Mouse (Mus musculus): ENCODE measurements around the gene Cyp1a2.

Gene Cyp1a2

GRCm38 (mm10) chr9:57671500-57671899, 12.0 kb downstream of the Cyp1a2 start:
- WGBS = 86% methylated on average over 5 of the region's 5 CpGs

- WGBS = 97% methylated on average over 4 of the region's 4 CpGs
Observed at GRCm38 (mm10) chr9:57671037-57671436, 12.5 kb downstream of the Cyp1a2 start.

GRCm38 (mm10) chr9:57669566-57669965, 13.9 kb downstream of the Cyp1a2 start:
- 89% methylated on average over 3 of the region's 3 CpGs for WGBS

GRCm38 (mm10) chr9:57668277-57668676, 15.2 kb downstream of the Cyp1a2 start:
- WGBS = 71% methylated on average over 1 of the region's 1 CpGs

- 73% methylated on average over 11 of the region's 11 CpGs for WGBS
Observed at GRCm38 (mm10) chr9:57667817-57668216, 15.7 kb downstream of the Cyp1a2 start.

- WGBS = 73% methylated on average over 3 of the region's 3 CpGs
Observed at GRCm38 (mm10) chr9:57667136-57667535, 16.4 kb downstream of the Cyp1a2 start.

GRCm38 (mm10) chr9:57666536-57666935, 17.0 kb downstream of the Cyp1a2 start:
- 90% methylated on average over 8 of the region's 8 CpGs for WGBS

- WGBS = 75% methylated on average over 7 of the region's 7 CpGs
Observed at GRCm38 (mm10) chr9:57664616-57665015, 18.9 kb downstream of the Cyp1a2 start.

GRCm38 (mm10) chr9:57661552-57661951, 22.0 kb downstream of the Cyp1a2 start:
- 28% methylated on average over 3 of the region's 3 CpGs for WGBS

GRCm38 (mm10) chr9:57660501-57660900, 23.0 kb downstream of the Cyp1a2 start:
- 86% methylated on average over 6 of the region's 6 CpGs for WGBS

GRCm38 (mm10) chr9:57659774-57660173, 23.7 kb downstream of the Cyp1a2 start:
- WGBS = 21% methylated on average over 4 of the region's 4 CpGs

- WGBS = 82% methylated on average over 4 of the region's 4 CpGs
Observed at GRCm38 (mm10) chr9:57658970-57659369, 24.5 kb downstream of the Cyp1a2 start.

GRCm38 (mm10) chr9:57657843-57658242, 25.7 kb downstream of the Cyp1a2 start:
- 65% methylated on average over 4 of the region's 4 CpGs for WGBS

GRCm38 (mm10) chr9:57656631-57657350, 26.7 kb downstream of the Cyp1a2 start:
- WGBS = 63% methylated on average over 19 of the region's 19 CpGs

GRCm38 (mm10) chr9:57655749-57656148, 27.8 kb downstream of the Cyp1a2 start:
- WGBS = 4% methylated on average over 11 of the region's 11 CpGs

- 91% methylated on average over 1 of the region's 1 CpGs for WGBS
Observed at GRCm38 (mm10) chr9:57654966-57655365, 28.5 kb downstream of the Cyp1a2 start.

- WGBS = 81% methylated on average over 5 of the region's 5 CpGs
Observed at GRCm38 (mm10) chr9:57653283-57653682, 30.2 kb downstream of the Cyp1a2 start, which contains the start of gene Csk. Gene Csk, minus strand, starts transcription at chr9:57653631.

GRCm38 (mm10) chr9:57652855-57653254, 30.6 kb downstream of the Cyp1a2 start:
- WGBS = 80% methylated on average over 3 of the region's 3 CpGs

- WGBS = 82% methylated on average over 9 of the region's 9 CpGs
Observed at GRCm38 (mm10) chr9:57652351-57652750, 31.2 kb downstream of the Cyp1a2 start.

- WGBS = 55% methylated on average over 6 of the region's 6 CpGs
Observed at GRCm38 (mm10) chr9:57650786-57651311, 32.7 kb downstream of the Cyp1a2 start.

- WGBS = 94% methylated on average over 6 of the region's 6 CpGs
Observed at GRCm38 (mm10) chr9:57650130-57650785, 33.2 kb downstream of the Cyp1a2 start.

- 80% methylated on average over 4 of the region's 4 CpGs for WGBS
Observed at GRCm38 (mm10) chr9:57647286-57648108, 36.0 kb downstream of the Cyp1a2 start.
